Mouse (Mus musculus) megakaryocyte-erythroid progenitor cell, adult 5 weeks (primary cell): ENCODE data around the gene Vmn1r42. TPM values are rescaled to one million over a fixed set of nuclear protein-coding genes. Genes with fewer than 3 reads are reported as not detected.

Source experiments
- polyA plus RNA-seq: library from polyadenylated mRNA; stranded (reverse); fragments of >175 nt; gene quantifications from 2 replicates; pipeline ENCODE4 v1.2.3, GENCODE M21; 2012

The Vmn1r42 gene
- not detected in 2 replicates for polyA plus RNA-seq

GRCm38 (mm10) chr6:89876313-89876712 lies at the start of gene Vmn1r42, which contains the start of gene Vmn1r43:
Vmn1r42 (minus strand) TSS chr6:89876413.
Vmn1r43 (minus strand) TSS chr6:89876413.

GRCm38 (mm10) chr6:89883360-89883759 lies 7.1 kb upstream of the Vmn1r42 start, which contains the start of gene Vmn1r44:
Vmn1r44 (plus strand) TSS chr6:89883660.

Other genes with a start within 250 kb of the Vmn1r42 start
- gene Txnrd3, start 232.4 kb downstream of the Vmn1r42 start, polyA plus RNA-seq = 5.9 and 7.9 TPM in 2 replicates
- not detected in 2 replicates for gene Vmn1r40, start 168.9 kb downstream of the Vmn1r42 start, polyA plus RNA-seq
- gene Vmn1r41, start 135.6 kb downstream of the Vmn1r42 start, polyA plus RNA-seq = not detected in 2 replicates
- gene Vmn1r43, start within 50 bp of the Vmn1r42 start, polyA plus RNA-seq = not detected in 2 replicates
- not detected in 2 replicates for gene Vmn1r44, start 7.2 kb upstream of the Vmn1r42 start, polyA plus RNA-seq
- gene Vmn1r45, start 64.2 kb upstream of the Vmn1r42 start, polyA plus RNA-seq = not detected in 2 replicates
- gene Vmn1r46, start 92.9 kb upstream of the Vmn1r42 start, polyA plus RNA-seq = not detected in 2 replicates
- not detected in 2 replicates for gene Vmn1r47, start 139.7 kb upstream of the Vmn1r42 start, polyA plus RNA-seq
- gene Vmn1r48, start 160.4 kb upstream of the Vmn1r42 start, polyA plus RNA-seq = not detected in 2 replicates
- not detected in 2 replicates for gene Vmn1r49, start 202.1 kb upstream of the Vmn1r42 start, polyA plus RNA-seq
- gene Vmn1r50, start 225.0 kb upstream of the Vmn1r42 start, polyA plus RNA-seq = not detected in 2 replicates
- gene Vmn1r51, start 246.2 kb upstream of the Vmn1r42 start, polyA plus RNA-seq = not detected in 2 replicates